Mouse (Mus musculus) retina, embryonic 14.5 days (tissue): Measurements from ENCODE around the gene Mageb1.
"Not testable (repeated sequence)": the region's sequence is repeated elsewhere in the genome, so short reads cannot be mapped to it uniquely, and the experiment has no call there.

Source experiments
- DNase-seq: peaks from one replicate; pipeline ENCODE4 v3.0.0-alpha.2; 2015; ENCODE audit warnings: low spot score

Gene Mageb1

DNA sequence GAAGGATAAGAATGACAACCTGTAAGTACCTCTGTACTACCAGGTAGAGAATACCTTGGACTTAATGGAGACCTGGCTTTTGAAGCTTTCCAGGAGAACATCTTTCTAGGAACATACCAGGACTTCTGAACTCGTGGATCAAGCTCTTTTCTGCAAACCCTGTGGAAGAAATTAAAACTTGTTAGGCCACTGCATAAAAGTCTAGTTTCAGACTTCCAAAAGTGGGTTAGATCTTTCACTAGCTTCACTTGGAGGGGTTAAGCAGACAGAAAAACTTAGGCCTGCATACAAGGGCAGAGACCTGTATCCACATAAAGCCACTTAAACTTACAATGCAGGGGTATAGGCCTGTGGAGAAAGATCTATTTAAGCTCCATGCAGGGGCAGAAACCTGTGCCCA is at the start of gene Mageb1:
Gene Mageb1 (minus strand): TSS at position 101 of the 400 bp plus-strand sequence.
- not testable (repeated sequence) for DNase-seq
